Mouse (Mus musculus): Measurements from ENCODE around the gene Entpd3. TPM values are rescaled to one million over a fixed set of nuclear protein-coding genes. Genes with fewer than 3 reads are reported as not detected.

Gene Entpd3
- polyA plus RNA-seq, 1 experiment from 2014 or later: not detected

DNA sequence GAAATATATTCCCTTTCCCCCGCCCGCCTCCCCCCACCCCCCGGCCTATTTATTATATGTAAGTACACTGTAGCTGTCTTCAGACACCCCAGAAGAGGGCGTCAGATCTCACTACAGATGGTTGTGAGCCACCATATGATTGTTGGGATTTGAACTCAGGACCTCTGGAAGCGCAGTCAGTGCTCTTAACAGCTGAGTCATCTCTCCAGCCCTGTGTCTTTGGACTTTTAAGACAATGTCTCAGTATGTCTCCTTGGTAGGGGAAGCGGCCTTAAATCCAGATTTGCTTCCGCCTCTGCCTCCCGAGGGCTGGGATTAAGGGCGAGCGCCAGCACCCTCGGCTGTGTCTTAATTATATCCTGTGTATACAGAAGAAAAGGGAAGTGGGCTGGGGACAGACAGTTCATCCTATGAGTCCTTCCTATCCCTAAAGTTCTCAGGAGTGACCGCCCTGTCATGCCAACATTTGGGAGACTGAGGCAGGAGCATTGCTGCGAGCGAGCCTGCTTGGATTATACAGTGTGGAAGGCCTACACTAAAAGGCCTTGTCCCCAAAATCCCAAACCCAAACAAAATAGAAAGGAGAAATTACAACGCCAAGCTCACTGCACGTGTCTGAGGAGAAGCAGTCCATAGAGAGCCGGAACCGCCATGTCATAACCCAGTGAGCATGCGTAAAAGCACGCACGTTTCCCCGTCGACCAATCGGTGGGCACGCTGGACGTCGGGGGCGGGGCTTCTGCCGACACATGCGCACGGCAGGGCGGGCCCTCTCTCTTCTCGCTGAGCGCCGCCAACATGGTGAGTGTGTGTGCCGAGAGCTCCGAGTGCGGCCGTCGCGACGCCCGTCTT is 31.3 kb downstream of the Entpd3 start, which contains the start of gene Rpl14:
Rpl14 (plus strand) TSS at position 704 of the 852 bp plus-strand sequence.
- peak; percentile 90 for ATAC-seq
- H3K9ac ChIP-seq: peak within 1 kb of the TSS; percentile 97
- peak within 1 kb of the TSS; percentile 90 for H3K4me2 ChIP-seq
- peak within 1 kb of the TSS; percentile 87 for H3K4me3 ChIP-seq
- peaks cover 46% of the 10 kb centered on the region for H3K36me3 ChIP-seq
- 0 out of 2 replicates have a peak, but pooled peaks cover 3% of the 10 kb centered on the region for H3K9me3 ChIP-seq (replicated peaks)
- no peaks in the 10 kb centered on the region for H3K27me3 ChIP-seq (replicated peaks)
- peak within 1 kb of the TSS; percentile 89 for H3K27ac ChIP-seq
- peaks cover 85% of the 10 kb centered on the region for H3K4me1 ChIP-seq
- WGBS (ENCODE audit: insufficient replicate concordance): 4% methylated on average over 43 of the region's 43 CpGs

DNA sequence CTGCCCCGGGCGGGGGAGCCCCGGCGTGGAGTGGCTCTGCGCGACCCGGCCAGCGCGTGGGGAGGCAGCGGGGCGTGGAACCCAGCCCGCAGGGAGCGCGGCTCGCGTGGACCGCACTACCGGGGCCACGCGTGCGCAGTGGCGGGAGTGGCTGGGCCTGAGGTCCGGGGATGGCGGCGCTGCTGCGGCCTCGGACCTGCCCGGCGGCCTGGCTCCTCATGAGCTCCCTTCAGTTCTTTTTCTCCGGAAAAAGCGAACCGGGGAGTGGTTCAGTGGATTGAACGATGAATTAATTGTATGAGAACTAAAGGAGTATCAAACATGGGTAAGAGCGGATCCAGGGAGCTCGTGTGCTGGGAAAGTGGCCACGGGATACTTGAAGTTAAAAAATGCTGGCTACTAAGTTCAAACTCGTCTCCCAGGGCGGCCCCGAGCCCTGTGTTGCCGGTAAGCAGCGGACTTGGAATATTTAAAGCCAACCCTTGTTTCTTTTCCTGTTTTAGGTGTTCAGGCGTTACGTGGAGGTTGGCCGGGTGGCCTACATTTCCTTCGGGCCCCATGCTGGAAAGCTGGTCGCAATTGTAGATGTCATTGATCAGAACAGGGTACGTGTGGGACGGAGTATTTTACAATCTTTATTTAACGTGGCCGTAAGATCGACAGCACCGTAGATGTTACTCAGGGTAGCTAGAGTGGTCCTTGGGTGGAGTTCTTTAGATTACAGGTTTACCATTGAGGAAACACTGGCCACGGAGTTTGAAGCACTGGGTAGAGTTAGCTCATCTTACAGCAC is 32.2 kb downstream of the Entpd3 start:
- peaks cover 51% of the 10 kb centered on the region for H3K36me3 ChIP-seq
- no peaks in the 10 kb centered on the region for H3K27me3 ChIP-seq (replicated peaks)
- H3K4me2 ChIP-seq: peak overlapping the region; percentile 90
- WGBS (ENCODE audit: insufficient replicate concordance): under 1% methylated on average over 53 of the region's 53 CpGs
- H3K27ac ChIP-seq: peak overlapping the region; percentile 89
- H3K4me1 ChIP-seq: peaks cover 87% of the 10 kb centered on the region
- peak overlapping the region; percentile 97 for H3K9ac ChIP-seq
- peak; percentile 72 for ATAC-seq
- H3K4me3 ChIP-seq: peak overlapping the region; percentile 87
- 0 out of 2 replicates have a peak, but pooled peaks cover 3% of the 10 kb centered on the region for H3K9me3 ChIP-seq (replicated peaks)

DNA sequence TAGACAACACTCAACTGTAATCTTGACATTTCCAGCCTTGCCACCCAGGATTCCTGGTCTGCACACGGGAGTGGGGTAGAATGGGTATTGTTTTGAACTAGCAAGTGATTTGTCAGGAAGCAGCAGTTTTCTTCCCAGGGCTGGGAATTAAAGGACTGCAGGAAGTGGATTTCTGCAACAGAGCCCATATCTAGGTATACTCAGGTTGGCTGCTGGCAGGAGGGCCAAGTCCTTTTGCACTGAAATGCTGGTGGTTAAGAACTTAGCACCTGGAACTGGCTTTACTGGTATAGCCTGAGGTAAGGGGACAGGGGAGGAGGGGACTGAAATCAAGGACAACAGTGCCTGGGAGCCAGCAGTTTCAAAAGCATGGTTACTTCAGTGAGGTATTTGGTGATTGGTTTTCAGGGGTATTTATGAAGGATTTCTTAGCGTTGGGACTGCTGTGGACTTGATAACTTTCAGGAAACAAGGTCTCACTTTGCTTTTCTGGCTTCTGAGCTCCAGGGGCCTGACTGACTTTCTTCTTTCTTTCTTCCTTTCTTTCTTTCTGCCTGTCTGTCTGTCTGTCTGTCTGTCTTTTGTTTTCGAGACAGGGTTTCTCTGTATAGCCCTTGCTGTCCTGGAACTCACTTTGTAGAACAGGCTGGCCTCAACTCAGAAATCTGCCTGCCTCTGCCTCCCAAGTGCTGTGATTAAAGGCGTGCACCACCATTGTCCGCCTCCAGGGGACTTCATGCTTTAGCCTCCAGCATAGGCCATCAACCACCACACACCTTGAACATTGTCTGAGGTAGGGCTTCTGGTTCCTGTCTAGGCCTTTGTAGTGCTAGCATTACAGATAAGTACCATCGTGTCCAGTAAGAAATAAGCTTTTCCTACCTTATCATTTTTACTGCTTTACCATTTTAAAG is 36.4 kb downstream of the Entpd3 start:
- peak overlapping the region; percentile 94 for H3K4me2 ChIP-seq
- peak overlapping the region; percentile 43 for H3K9ac ChIP-seq

GRCm38 (mm10) chr9:120576662-120577013 is 37.0 kb downstream of the Entpd3 start:
- H3K27me3 ChIP-seq (replicated peaks): no peaks in the 10 kb centered on the region
- WGBS (ENCODE audit: insufficient replicate concordance): 13% methylated on average over 4 of the region's 4 CpGs
- no peaks in the 10 kb centered on the region for H3K9me3 ChIP-seq (replicated peaks)
- H3K4me1 ChIP-seq: peaks cover 68% of the 10 kb centered on the region
- H3K4me3 ChIP-seq: peak overlapping the region; percentile 76
- 0 out of 2 replicates have a peak, but pooled peaks have one; percentile 4 for ATAC-seq
- H3K9ac ChIP-seq: peak overlapping the region; percentile 43
- peaks cover 46% of the 10 kb centered on the region for H3K36me3 ChIP-seq
- H3K27ac ChIP-seq: peak overlapping the region; percentile 79
- H3K4me2 ChIP-seq: peak overlapping the region; percentile 94

More for the DNA sequence above, 36.4 kb downstream of the Entpd3 start:
- Histone ChIP-seq H3K4me3 (peak overlapping the region; percentile 76; the same call in 1 of the 2 replicates), H3K27me3 (replicated peaks) (no peaks in the 10 kb centered on the region), H3K27ac (peak overlapping the region; percentile 79), H3K36me3 (peaks cover 46% of the 10 kb centered on the region), H3K9me3 (replicated peaks) (no peaks in the 10 kb centered on the region), H3K4me1 (peaks cover 69% of the 10 kb centered on the region)
- ATAC-seq: no peak
- 41% methylated on average over 6 of the region's 6 CpGs for WGBS (ENCODE audit: insufficient replicate concordance)

DNA sequence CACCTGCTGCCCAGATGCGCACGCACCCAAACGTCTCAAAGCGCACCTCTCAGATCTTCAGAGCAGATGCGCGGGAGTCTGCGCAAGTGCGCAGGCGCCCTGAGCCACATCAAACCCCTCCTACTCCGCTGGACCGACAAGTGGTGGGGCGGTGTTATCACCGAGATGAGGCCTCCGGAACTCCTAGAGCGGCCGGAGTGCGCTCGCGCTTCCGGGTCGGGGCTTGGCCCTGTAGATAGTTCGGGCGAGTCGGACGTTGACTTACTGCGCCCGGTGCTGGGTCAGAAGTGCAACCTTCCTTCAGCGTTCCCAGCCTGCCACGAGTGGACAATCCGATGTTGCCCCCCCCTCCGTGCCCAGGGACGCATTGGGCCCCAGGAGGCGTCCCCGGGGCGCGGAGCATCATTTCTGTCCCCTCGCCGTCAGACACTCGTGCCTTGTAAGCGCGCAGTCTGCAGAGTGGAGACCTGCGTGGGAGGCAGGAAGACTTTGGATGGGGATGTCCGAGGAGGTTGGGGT is 37.6 kb downstream of the Entpd3 start:
- WGBS (ENCODE audit: insufficient replicate concordance): under 1% methylated on average over 43 of the region's 43 CpGs
- Histone ChIP-seq H3K4me3 (peak overlapping the region; percentile 76), H3K9me3 (replicated peaks) (no peaks in the 10 kb centered on the region), H3K36me3 (peaks cover 43% of the 10 kb centered on the region), H3K27me3 (replicated peaks) (no peaks in the 10 kb centered on the region), H3K4me1 (peaks cover 72% of the 10 kb centered on the region), H3K9ac (peak overlapping the region; percentile 90), H3K4me2 (peak overlapping the region; percentile 94), H3K27ac (peak overlapping the region; percentile 81)
- ATAC-seq: peak; percentile 95

GRCm38 (mm10) chr9:120577706-120578405 is 38.2 kb downstream of the Entpd3 start:
- H3K4me2 ChIP-seq: peak overlapping the region; percentile 94
- H3K27me3 ChIP-seq (replicated peaks): no peaks in the 10 kb centered on the region
- peaks cover 72% of the 10 kb centered on the region for H3K4me1 ChIP-seq
- ATAC-seq: no peak
- H3K27ac ChIP-seq: peak overlapping the region; percentile 81
- no peaks in the 10 kb centered on the region for H3K9me3 ChIP-seq (replicated peaks)
- H3K4me3 ChIP-seq: peak overlapping the region; percentile 76
- 38% methylated on average over 12 of the region's 12 CpGs for WGBS (ENCODE audit: insufficient replicate concordance)
- H3K9ac ChIP-seq: peak overlapping the region; percentile 90
- peaks cover 36% of the 10 kb centered on the region for H3K36me3 ChIP-seq

DNA sequence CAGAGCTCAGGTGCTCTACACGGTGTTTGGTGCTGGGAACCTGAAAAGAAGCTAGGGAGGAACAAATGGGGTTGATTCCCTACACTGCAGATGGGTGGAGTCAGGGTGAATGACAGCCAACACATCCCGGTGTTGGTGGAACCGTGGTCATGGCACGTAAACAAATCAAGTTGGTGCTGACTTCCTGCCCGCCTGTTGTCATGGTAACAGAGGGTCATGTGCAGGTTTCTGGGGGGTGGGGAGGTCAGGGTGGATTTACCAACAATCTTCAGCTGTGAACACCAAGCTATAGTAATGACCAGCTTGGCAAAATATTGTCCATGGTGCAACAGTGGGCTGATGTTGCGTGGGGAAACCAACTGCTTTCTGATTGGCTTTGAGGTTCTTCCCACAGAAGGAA is 39.1 kb downstream of the Entpd3 start:
- H3K36me3 ChIP-seq: peaks cover 28% of the 10 kb centered on the region
- no peaks in the 10 kb centered on the region for H3K9me3 ChIP-seq (replicated peaks)
- H3K4me2 ChIP-seq: no peak overlapping the region
- H3K9ac ChIP-seq: no peak overlapping the region
- no peak overlapping the region for H3K4me3 ChIP-seq
- no peaks in the 10 kb centered on the region for H3K27me3 ChIP-seq (replicated peaks)
- no peak overlapping the region for H3K27ac ChIP-seq
- WGBS (ENCODE audit: insufficient replicate concordance): 48% methylated on average over 6 of the region's 6 CpGs
- no peak for ATAC-seq
- peaks cover 72% of the 10 kb centered on the region for H3K4me1 ChIP-seq

- Histone ChIP-seq H3K4me2 (no peak overlapping the region), H3K27ac (no peak overlapping the region), H3K4me3 (no peak overlapping the region), H3K9me3 (replicated peaks) (no peaks in the 10 kb centered on the region), H3K36me3 (peaks cover 17% of the 10 kb centered on the region), H3K27me3 (replicated peaks) (no peaks in the 10 kb centered on the region), H3K4me1 (peaks cover 65% of the 10 kb centered on the region), H3K9ac (no peak overlapping the region)
- no peak for ATAC-seq
- WGBS (ENCODE audit: insufficient replicate concordance): 68% methylated on average over 7 of the region's 7 CpGs
These were observed 40.2 kb downstream of the Entpd3 start for GRCm38 (mm10) chr9:120579808-120580207.

DNA sequence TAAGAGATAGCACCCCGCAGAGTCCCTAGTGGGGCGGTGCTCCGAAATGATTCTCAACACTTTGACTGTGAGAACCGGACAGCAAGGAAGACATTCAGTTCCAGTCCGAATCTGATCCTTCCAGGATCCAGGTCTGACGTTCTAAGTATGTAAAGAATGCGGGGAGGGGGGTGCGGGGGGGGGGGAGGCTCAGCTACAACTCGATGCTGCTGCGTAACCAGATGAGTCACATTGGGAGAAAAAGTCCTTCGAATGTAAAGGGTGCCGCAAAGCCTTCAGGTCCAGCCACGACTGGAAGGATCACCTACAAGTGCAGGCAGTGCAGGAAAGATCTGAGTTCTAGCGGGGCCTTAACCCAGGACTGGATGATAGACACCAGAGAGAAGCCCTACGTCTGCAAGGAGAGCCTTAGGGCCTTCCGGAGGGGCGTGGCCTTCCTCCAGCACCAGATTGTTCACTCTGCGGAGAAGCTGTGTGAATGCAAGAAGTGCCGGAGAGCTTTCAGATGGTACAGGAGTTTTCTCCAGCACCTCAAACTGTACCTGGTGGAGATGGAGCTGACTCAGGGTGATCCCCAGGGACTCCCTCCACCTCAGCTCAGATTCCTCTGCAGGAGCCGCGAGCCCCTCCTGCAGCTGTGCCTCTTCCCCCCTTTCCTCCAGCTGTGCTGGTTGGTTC is 42.5 kb downstream of the Entpd3 start:
- Histone ChIP-seq H3K27me3 (replicated peaks) (no peaks in the 10 kb centered on the region), H3K36me3 (no peaks in the 10 kb centered on the region), H3K4me1 (peaks cover 46% of the 10 kb centered on the region), H3K4me2 (peak overlapping the region; percentile 75), H3K4me3 (peak overlapping the region; percentile 40), H3K9me3 (replicated peaks) (no peaks in the 10 kb centered on the region), H3K27ac (peak overlapping the region; percentile 49; the same call in 1 of the 2 replicates), H3K9ac (peak overlapping the region; percentile 24)
- peak; percentile 62 for ATAC-seq
- 13% methylated on average over 21 of the region's 21 CpGs for WGBS (ENCODE audit: insufficient replicate concordance)

- H3K4me3 ChIP-seq: peak overlapping the region; percentile 40
- WGBS (ENCODE audit: insufficient replicate concordance): 12% methylated on average over 28 of the region's 28 CpGs
- no peaks in the 10 kb centered on the region for H3K36me3 ChIP-seq
- no peaks in the 10 kb centered on the region for H3K27me3 ChIP-seq (replicated peaks)
- H3K4me1 ChIP-seq: peaks cover 42% of the 10 kb centered on the region
- H3K9me3 ChIP-seq (replicated peaks): no peaks in the 10 kb centered on the region
- peak; percentile 84 for ATAC-seq
- H3K4me2 ChIP-seq: peak overlapping the region; percentile 75
- peak overlapping the region; percentile 69 for H3K27ac ChIP-seq
- H3K9ac ChIP-seq: peak overlapping the region; percentile 55
These were observed 43.1 kb downstream of the Entpd3 start for GRCm38 (mm10) chr9:120582619-120583308.
